Mouse (Mus musculus) frontal cortex, postnatal 10 days (tissue): ENCODE measurements around the gene Lipn.

Source experiments
- DNase-seq, 2 experiments: peaks; one replicate each; pipeline ENCODE4 v3.0.0; 2022; ENCODE audit warnings: low spot score in 2 of 2, mixed read lengths in 1 of 2

Gene Lipn

GRCm38 (mm10) chr19:34066779-34067472, at the start of gene Lipn:
Gene Lipn (plus strand): TSS chr19:34067358.
- no peak for DNase-seq

- DNase-seq, result no peak
Observed at GRCm38 (mm10) chr19:34021440-34022172, 45.6 kb upstream of the Lipn start.

DNA sequence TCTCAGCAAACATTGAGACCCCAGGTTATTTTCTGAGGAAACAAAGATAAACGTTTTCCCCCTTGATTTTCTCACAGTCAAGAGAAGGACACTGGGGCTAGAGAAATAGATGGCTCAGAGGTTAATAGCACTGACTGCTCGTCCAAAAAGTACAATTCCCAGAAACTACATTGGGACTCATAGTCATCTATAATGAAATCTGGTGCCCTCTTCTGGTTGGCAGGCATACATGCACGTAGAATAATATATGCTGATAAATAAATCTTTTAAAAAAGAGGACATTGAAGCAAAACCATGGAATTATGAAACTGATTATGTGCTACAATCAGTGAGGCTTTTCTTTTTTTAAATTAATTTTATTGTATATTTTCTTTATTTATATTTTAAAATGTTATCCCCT, 44.4 kb upstream of the Lipn start:
- no peak for DNase-seq

GRCm38 (mm10) chr19:34039731-34040130, 27.4 kb upstream of the Lipn start:
- no peak for DNase-seq

- no peak for DNase-seq
Observed at GRCm38 (mm10) chr19:34043008-34043407, 24.1 kb upstream of the Lipn start.

GRCm38 (mm10) chr19:34049371-34050039, 17.7 kb upstream of the Lipn start:
- DNase-seq, result no peak

GRCm38 (mm10) chr19:34051502-34051901, 15.7 kb upstream of the Lipn start:
- no peak for DNase-seq

GRCm38 (mm10) chr19:34063547-34063946, 3.6 kb upstream of the Lipn start:
- no peak for DNase-seq

GRCm38 (mm10) chr19:34064059-34064458, 3.1 kb upstream of the Lipn start:
- no peak for DNase-seq

DNA sequence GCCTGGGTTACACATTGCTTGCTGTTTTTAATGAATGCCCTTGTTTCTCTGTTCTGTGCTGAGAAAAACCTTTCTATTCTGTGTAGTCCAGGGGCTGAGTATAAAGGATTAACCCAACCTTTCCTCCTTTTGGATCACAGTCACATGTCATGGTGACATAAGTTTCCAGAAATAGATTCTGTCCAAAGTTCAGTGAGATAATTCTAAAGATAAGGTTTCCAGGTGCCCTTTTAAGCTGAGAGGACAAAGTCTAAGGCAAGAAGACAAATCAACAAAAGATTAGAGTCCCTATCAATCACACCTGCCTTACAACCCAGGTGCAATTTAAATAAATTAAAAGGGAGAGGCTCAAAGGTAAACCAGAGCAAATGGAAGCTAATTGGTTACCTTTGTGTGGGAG, 7.1 kb downstream of the Lipn start:
- no peak for DNase-seq

- DNase-seq, result no peak
Observed at GRCm38 (mm10) chr19:34078130-34078529, 11.0 kb downstream of the Lipn start.

GRCm38 (mm10) chr19:34089011-34089680, 22.0 kb downstream of the Lipn start:
- no peak for DNase-seq

DNA sequence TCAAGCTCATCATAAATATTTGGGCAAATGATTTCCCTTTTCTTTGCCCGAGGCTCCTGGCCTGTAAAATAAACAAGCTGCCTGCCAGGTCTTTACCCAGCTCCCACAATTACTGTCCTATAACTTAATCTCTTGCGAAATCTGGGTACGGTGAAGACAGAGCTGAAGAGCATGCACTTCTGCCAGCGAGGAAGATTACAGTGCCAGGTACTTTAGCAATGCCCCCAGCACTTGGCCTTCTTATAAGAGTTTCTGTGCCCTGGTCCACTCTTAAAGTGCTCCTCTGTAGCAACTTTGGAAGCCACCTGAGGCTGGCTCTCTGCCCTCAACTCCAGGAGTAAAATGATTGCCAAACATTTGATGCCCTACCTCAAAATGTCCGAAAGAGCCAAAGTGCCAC, 28.2 kb downstream of the Lipn start:
- no peak for DNase-seq

DNA sequence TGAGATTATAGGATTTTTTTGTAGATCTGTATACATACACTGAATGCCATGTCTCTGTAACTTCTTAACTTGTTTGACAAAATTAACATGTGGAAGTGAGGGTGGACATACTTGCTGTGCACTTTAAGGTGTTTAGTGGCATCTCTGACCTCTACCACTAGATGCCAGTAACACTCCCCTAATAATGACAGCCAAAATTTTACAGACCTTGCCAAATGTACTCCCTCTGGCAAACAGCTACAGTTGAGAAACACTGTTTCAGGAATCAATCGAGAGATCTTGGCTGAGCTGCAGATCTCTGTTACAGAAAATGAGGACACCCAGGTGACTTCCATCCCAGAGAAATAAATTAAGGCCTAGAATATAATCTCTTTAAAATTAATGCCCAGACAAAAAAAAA, 29.1 kb downstream of the Lipn start:
- DNase-seq, result no peak

GRCm38 (mm10) chr19:34100633-34101032, 33.5 kb downstream of the Lipn start, which contains the start of gene Lipm:
Gene Lipm (plus strand): TSS chr19:34100933.
- DNase-seq, result no peak

DNA sequence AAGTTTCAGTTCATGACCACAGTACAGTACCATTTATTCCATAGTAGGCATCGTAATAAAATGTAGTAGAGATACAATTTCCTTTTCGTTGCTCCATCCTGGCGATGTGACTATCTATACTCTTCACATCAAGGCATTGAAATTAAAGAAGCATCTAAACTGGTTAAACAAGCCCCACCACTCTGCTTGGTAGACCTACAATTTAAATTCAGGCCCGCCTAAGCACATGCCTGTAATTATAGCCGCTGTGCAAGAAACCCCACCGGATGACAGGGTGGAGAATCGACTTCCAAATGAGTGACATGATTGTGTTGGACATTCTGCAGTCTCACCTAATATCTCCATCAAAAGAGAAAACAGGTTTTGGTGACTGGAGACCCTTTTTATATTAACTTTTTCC, 34.7 kb downstream of the Lipn start:
- no peak for DNase-seq

GRCm38 (mm10) chr19:34104841-34105240, 37.7 kb downstream of the Lipn start:
- no peak for DNase-seq

DNA sequence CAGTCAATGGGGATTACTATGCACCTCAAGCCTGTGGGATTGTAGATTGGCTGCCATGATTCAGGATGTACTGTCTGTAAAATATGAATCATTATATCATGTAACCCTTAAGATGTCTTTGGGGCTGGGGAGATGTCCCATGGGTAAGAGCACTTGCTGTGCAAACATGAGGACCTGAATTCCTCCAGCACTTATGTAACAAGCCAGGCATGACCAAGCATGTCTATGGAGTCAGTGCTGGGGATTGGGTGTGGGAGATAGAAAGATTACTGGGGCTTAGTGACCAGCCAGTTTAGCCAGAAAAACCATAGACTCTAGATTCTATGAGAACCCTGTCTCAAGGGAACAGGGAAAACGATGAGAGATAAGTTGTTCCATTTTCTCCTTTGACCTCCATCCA, 51.9 kb downstream of the Lipn start:
- DNase-seq, result no peak

- DNase-seq, result no peak
Observed at GRCm38 (mm10) chr19:34119653-34120052, 52.5 kb downstream of the Lipn start.

DNA sequence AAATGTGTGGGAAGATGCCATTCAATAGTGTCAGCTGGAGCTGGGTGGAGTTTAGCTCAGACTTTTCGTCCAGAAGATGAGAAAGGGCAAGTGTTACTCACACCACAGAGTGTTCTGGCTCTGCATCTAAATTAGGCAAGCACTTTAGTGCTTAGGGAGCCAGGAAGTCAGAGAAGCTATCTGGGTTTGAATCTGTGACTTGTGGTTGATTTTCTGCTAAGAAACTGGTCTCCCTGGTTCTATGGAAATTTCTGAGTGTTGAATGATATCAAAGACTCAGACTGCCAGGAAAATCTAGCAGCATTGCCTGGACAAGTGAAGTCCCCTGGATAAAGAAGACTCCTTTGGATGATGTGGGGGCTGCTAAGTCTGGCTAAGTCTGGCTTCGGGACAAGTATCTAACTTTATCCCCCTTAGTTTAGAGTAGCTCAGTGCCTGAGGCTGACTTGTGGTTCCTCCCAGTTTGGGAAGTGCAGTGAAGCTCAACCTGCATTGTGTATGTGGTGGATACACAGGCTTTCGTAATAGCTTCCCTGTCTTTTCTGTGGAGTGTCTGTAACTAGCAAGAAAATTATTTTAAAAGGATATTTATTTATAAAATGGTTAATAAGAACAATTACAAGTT, 53.1 kb downstream of the Lipn start:
- DNase-seq, result no peak
